Mouse (Mus musculus): ENCODE measurements around the gene Fam184b. TPM values are rescaled to one million over a fixed set of nuclear protein-coding genes. Genes with fewer than 3 reads are reported as not detected.

The Fam184b gene
- polyA plus RNA-seq, 1 experiment = 6.4 TPM

- no peak for DNase-seq
- no peaks in the 10 kb centered on the region for H3K4me1 ChIP-seq (ENCODE audit: control insufficient read depth, insufficient read depth, low read length)
- TF ChIP-seq POLR2A (IDR thresholded peaks at IDR 0.05; ENCODE audit: borderline replicate concordance, insufficient read depth, low read length) (no peak), CTCF (IDR thresholded peaks at IDR 0.05; ENCODE audit: borderline replicate concordance, insufficient read depth, low read depth, low read length) (no peak)
- 70% methylated on average over 5 of the region's 5 CpGs for whole genome bisulfite sequencing
- no peak overlapping the region for H3K27ac ChIP-seq (ENCODE audit: insufficient read depth, low read length)
- H3K27me3 ChIP-seq (ENCODE audit: control insufficient read depth, insufficient read depth, low read length) = no peaks in the 10 kb centered on the region
- H3K4me3 ChIP-seq (replicated peaks; ENCODE audit: insufficient read depth, low read depth, low read length) = no peak overlapping the region
Observed at GRCm38 (mm10) chr5:45497564-45497963, 141.8 kb downstream of the Fam184b start.

GRCm38 (mm10) chr5:45496930-45497550 is 142.4 kb downstream of the Fam184b start:
- no peak for DNase-seq
- Histone ChIP-seq H3K27me3 (ENCODE audit: control insufficient read depth, insufficient read depth, low read length) (no peaks in the 10 kb centered on the region), H3K4me3 (replicated peaks; ENCODE audit: insufficient read depth, low read depth, low read length) (no peak overlapping the region), H3K27ac (ENCODE audit: insufficient read depth, low read length) (0 out of 2 replicates have a peak overlapping the region, but pooled peaks have one; percentile 31), H3K4me1 (ENCODE audit: control insufficient read depth, insufficient read depth, low read length) (no peaks in the 10 kb centered on the region)
- no peak for TF ChIP-seq CTCF (IDR thresholded peaks at IDR 0.05; ENCODE audit: borderline replicate concordance, insufficient read depth, low read depth, low read length)
- no peak for TF ChIP-seq POLR2A (IDR thresholded peaks at IDR 0.05; ENCODE audit: borderline replicate concordance, insufficient read depth, low read length)
- WGBS = 30% methylated on average over 12 of the region's 12 CpGs

GRCm38 (mm10) chr5:45496479-45496878 is 142.9 kb downstream of the Fam184b start:
- Histone ChIP-seq H3K27ac (ENCODE audit: insufficient read depth, low read length) (no peak overlapping the region), H3K4me1 (ENCODE audit: control insufficient read depth, insufficient read depth, low read length) (no peaks in the 10 kb centered on the region), H3K4me3 (replicated peaks; ENCODE audit: insufficient read depth, low read depth, low read length) (no peak overlapping the region), H3K27me3 (ENCODE audit: control insufficient read depth, insufficient read depth, low read length) (no peaks in the 10 kb centered on the region)
- no peak for TF ChIP-seq CTCF (IDR thresholded peaks at IDR 0.05; ENCODE audit: borderline replicate concordance, insufficient read depth, low read depth, low read length)
- no peak for TF ChIP-seq POLR2A (IDR thresholded peaks at IDR 0.05; ENCODE audit: borderline replicate concordance, insufficient read depth, low read length)
- DNase-seq = no peak
- WGBS = 29% methylated on average over 4 of the region's 4 CpGs

GRCm38 (mm10) chr5:45496042-45496441 is 143.4 kb downstream of the Fam184b start:
- TF ChIP-seq CTCF (IDR thresholded peaks at IDR 0.05; ENCODE audit: borderline replicate concordance, insufficient read depth, low read depth, low read length) (no peak), POLR2A (IDR thresholded peaks at IDR 0.05; ENCODE audit: borderline replicate concordance, insufficient read depth, low read length) (no peak)
- H3K27me3 ChIP-seq (ENCODE audit: control insufficient read depth, insufficient read depth, low read length) = no peaks in the 10 kb centered on the region
- no peak for DNase-seq
- no peaks in the 10 kb centered on the region for H3K4me1 ChIP-seq (ENCODE audit: control insufficient read depth, insufficient read depth, low read length)
- H3K27ac ChIP-seq (ENCODE audit: insufficient read depth, low read length) = no peak overlapping the region
- H3K4me3 ChIP-seq (replicated peaks; ENCODE audit: insufficient read depth, low read depth, low read length) = no peak overlapping the region

- no peak for TF ChIP-seq CTCF (IDR thresholded peaks at IDR 0.05; ENCODE audit: borderline replicate concordance, insufficient read depth, low read depth, low read length)
- TF ChIP-seq POLR2A (IDR thresholded peaks at IDR 0.05; ENCODE audit: borderline replicate concordance, insufficient read depth, low read length) = no peak
- Histone ChIP-seq H3K27me3 (ENCODE audit: control insufficient read depth, insufficient read depth, low read length) (no peaks in the 10 kb centered on the region), H3K4me3 (replicated peaks; ENCODE audit: insufficient read depth, low read depth, low read length) (no peak overlapping the region), H3K27ac (ENCODE audit: insufficient read depth, low read length) (no peak overlapping the region), H3K4me1 (ENCODE audit: control insufficient read depth, insufficient read depth, low read length) (no peaks in the 10 kb centered on the region)
- WGBS = 89% methylated on average over 3 of the region's 3 CpGs
- no peak for DNase-seq
Observed at GRCm38 (mm10) chr5:45495429-45495975, 143.9 kb downstream of the Fam184b start.

GRCm38 (mm10) chr5:45494093-45494755 is 145.2 kb downstream of the Fam184b start:
- TF ChIP-seq POLR2A (IDR thresholded peaks at IDR 0.05; ENCODE audit: borderline replicate concordance, insufficient read depth, low read length) (no peak), CTCF (IDR thresholded peaks at IDR 0.05; ENCODE audit: borderline replicate concordance, insufficient read depth, low read depth, low read length) (no peak)

GRCm38 (mm10) chr5:45493191-45494092 is 146.0 kb downstream of the Fam184b start, which contains the start of gene Lap3:
Gene Lap3, plus strand, starts transcription at chr5:45493374.
- DNase-seq = peak; percentile 97
- H3K27ac ChIP-seq (ENCODE audit: insufficient read depth, low read length) = peak within 1 kb of the TSS; percentile 4; the same call in 1 of the 2 replicates
- H3K27me3 ChIP-seq (ENCODE audit: control insufficient read depth, insufficient read depth, low read length) = no peaks in the 10 kb centered on the region
- H3K4me3 ChIP-seq (replicated peaks; ENCODE audit: insufficient read depth, low read depth, low read length) = peak within 1 kb of the TSS; percentile 55
- under 1% methylated on average over 78 of the region's 78 CpGs for WGBS
- no peaks in the 10 kb centered on the region for H3K4me1 ChIP-seq (ENCODE audit: control insufficient read depth, insufficient read depth, low read length)
- TF ChIP-seq CTCF (IDR thresholded peaks at IDR 0.05; ENCODE audit: borderline replicate concordance, insufficient read depth, low read depth, low read length) (peak; percentile 16; the same call in 1 of the 2 replicates), POLR2A (IDR thresholded peaks at IDR 0.05; ENCODE audit: borderline replicate concordance, insufficient read depth, low read length) (peak; percentile 50; the same call in 1 of the 2 replicates)

More at GRCm38 (mm10) chr5:45494093-45494755, 145.2 kb downstream of the Fam184b start:
- no peak for DNase-seq
- H3K4me3 ChIP-seq (replicated peaks; ENCODE audit: insufficient read depth, low read depth, low read length) = peak overlapping the region; percentile 55
- no peak overlapping the region for H3K27ac ChIP-seq (ENCODE audit: insufficient read depth, low read length)
- H3K27me3 ChIP-seq (ENCODE audit: control insufficient read depth, insufficient read depth, low read length) = no peaks in the 10 kb centered on the region
- WGBS = 71% methylated on average over 9 of the region's 9 CpGs
- no peaks in the 10 kb centered on the region for H3K4me1 ChIP-seq (ENCODE audit: control insufficient read depth, insufficient read depth, low read length)
